Mouse (Mus musculus) liver, embryonic 12.5 days (tissue): ENCODE measurements at regions not wholly inside any gene's neighbourhood (a gene's known extent, or its start where the extent isn't known, plus 50 kb on each side); places are given as distances from the start of the nearest gene placed in this dataset.

Experiments
- ATAC-seq: fragments of 200-750 bp; cut with Nextera tagmentation; 2 replicates; pipeline ENCODE4 v1.8.0; 2017; ENCODE audit warnings: moderate number of reproducible peaks, mild to moderate bottlenecking, moderate library complexity
- H3K27ac ChIP-seq: fragments of 300-500 bp; sonication (generic); 2 replicates; pipeline ENCODE4 v1.5.1; 2016; ENCODE audit warnings: mild to moderate bottlenecking
- H3K27me3 ChIP-seq: fragments of 300-500 bp; sonication (generic); replicated peaks from 2 replicates; pipeline ENCODE4 v1.6.1; 2016; ENCODE audit warnings: mild to moderate bottlenecking, moderate library complexity
- H3K36me3 ChIP-seq: fragments of 300-500 bp; sonication (generic); 2 replicates; pipeline ENCODE4 v1.6.1; 2016; ENCODE audit warnings: mild to moderate bottlenecking, moderate library complexity
- H3K4me1 ChIP-seq: fragments of 300-500 bp; sonication (generic); 2 replicates; pipeline ENCODE4 v1.6.1; 2016
- H3K4me2 ChIP-seq: fragments of 300-500 bp; sonication (generic); 2 replicates; pipeline ENCODE4 v1.6.1; 2016; ENCODE audit warnings: mild to moderate bottlenecking, moderate library complexity
- H3K4me3 ChIP-seq: fragments of 300-500 bp; sonication (generic); 2 replicates; pipeline ENCODE4 v1.5.1; 2016; ENCODE audit warnings: mild to moderate bottlenecking, moderate library complexity
- H3K9ac ChIP-seq: fragments of 300-500 bp; sonication (generic); 2 replicates; pipeline ENCODE4 v1.6.1; 2016; ENCODE audit warnings: mild to moderate bottlenecking, moderate library complexity
- H3K9me3 ChIP-seq: fragments of 300-500 bp; sonication (generic); replicated peaks from 2 replicates; pipeline ENCODE4 v1.6.1; 2016; ENCODE audit warnings: mild to moderate bottlenecking, moderate library complexity
- WGBS: fragments of 180-500 bp; shearing (Covaris S2); methylation state at CpG from one replicate; pipeline ENCODE4 v1.1.7; 2016; ENCODE audit not compliant: insufficient replicate concordance; 5-methylcytosine and 5-hydroxymethylcytosine counted together

DNA sequence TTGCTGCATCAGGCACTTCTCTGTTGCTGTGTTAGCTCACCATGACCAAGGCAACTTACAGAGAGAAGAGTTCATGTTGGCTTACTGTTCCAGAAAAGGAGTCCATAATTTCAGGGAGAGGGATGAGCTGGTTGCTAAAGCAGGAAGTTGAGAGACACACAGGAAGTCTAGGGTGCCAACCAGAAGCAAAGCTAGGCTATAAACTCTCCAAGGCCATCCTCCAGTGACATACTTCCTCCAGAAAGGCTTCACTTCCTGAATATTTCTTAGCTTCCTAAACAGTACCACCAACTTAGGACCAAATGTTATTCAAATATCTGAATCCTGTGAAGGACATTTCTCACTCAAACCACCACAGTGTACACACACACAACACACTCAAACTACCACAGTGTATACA, 2010.6 kb downstream of the A830018L16Rik start:
- no peak overlapping the region for H3K4me3 ChIP-seq
- peaks cover 25% of the 10 kb centered on the region for H3K4me1 ChIP-seq
- ATAC-seq: no peak
- no peak overlapping the region for H3K9ac ChIP-seq
- H3K27me3 ChIP-seq: no peaks in the 10 kb centered on the region
- no peak overlapping the region for H3K27ac ChIP-seq
- no peak overlapping the region for H3K4me2 ChIP-seq
- H3K36me3 ChIP-seq: no peaks in the 10 kb centered on the region
- no peaks in the 10 kb centered on the region for H3K9me3 ChIP-seq

DNA sequence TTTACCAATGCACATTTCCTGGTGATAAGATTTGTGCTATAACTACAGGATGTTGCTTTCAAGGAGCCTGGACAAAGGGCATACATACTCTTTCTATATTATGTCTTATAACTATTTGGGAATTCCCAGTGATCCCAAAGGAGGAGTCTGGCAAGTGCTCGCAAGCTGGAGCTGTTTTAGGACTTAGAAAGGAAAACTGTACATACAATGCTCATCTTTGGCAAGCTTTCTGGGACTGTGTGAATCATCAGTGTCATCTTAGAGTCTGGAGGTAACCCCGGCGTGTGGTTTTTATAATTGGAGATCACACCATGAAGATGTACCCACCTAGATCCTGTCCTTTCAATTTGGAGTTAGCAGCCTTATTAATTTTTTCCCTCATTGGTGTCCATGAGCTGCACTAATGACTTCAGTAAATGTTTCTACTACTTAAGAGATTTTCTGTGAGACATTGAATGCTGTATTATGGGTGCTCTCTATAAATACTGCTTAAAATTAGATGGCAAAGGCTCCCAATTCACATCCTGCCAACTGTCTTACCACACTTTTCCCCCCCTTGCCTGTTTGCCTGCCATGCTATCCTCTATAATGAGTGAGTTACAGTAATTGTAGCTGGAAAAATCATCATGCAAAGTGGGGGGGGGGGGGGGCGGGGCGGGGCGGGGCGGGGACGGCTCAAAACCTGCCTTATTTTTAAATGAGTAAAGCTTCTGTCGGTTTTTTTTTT, 2011.9 kb downstream of the A830018L16Rik start:
- Histone ChIP-seq H3K4me2 (peak overlapping the region; percentile 79), H3K9me3 (no peaks in the 10 kb centered on the region), H3K4me3 (peak overlapping the region; percentile 58), H3K27ac (no peak overlapping the region), H3K27me3 (no peaks in the 10 kb centered on the region), H3K9ac (peak overlapping the region; percentile 60), H3K4me1 (peaks cover 25% of the 10 kb centered on the region), H3K36me3 (no peaks in the 10 kb centered on the region)
- ATAC-seq: no peak
- WGBS: 57% methylated on average over 4 of the region's 9 CpGs

DNA sequence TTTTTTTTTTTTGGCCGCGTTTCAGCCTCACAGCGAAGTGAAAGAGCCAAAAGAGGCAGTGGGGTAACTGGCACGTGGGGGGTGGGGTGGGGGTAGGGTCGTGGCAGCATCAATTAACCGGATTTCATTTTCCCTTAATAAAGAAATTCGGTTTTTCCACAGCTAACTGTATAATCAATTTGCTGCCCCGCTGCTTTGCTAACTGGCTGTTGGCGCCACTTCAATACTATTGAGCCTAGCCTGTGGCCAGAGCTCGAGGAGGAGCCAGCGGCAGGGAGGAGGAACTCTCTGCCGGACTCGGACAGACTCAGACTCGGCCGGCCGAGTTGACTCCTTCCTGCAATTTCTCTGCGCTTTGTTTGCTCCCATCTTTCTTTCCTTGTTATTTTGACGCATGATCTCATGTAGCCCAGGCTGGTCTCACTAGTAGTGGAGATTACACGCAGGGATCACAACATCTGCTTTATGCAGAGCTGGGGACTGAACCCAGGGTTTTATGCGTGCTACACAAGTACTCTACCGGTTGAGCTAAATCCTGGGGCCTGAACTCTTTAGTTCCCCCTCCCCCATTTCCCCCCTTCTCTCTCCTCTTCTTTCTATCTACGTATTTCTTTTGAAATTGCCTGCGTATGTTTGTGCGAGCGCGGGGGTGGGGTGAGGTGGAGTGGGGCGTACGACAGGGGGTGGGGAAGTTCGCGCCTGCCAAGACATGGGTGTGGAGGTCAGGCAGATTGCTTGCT, 2012.6 kb downstream of the A830018L16Rik start:
- H3K9ac ChIP-seq: peak overlapping the region; percentile 60
- peak overlapping the region; percentile 7; the same call in 1 of the 2 replicates for H3K27ac ChIP-seq
- peak; percentile 76 for ATAC-seq

DNA sequence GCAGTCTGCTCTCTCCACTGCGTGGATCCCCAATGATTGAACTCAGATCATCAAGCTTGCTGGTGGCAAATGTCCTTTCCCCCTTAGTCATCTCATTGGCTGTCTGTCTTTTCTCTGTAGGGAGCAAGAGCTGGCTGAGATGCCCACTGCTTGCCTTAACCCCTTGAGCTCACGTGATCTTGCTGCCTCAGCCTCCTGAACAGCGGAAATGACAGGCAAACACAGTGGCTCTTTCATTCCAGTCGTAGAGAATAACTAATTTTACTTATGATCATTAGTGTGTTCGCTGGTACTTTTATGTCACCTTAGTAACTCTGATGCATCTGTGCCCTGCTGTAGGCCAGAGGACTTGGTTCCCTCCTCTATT, 2013.1 kb downstream of the A830018L16Rik start:
- H3K4me3 ChIP-seq: peak overlapping the region; percentile 58
- no peaks in the 10 kb centered on the region for H3K36me3 ChIP-seq
- no peaks in the 10 kb centered on the region for H3K9me3 ChIP-seq
- no peaks in the 10 kb centered on the region for H3K27me3 ChIP-seq
- no peak for ATAC-seq
- H3K4me1 ChIP-seq: peaks cover 25% of the 10 kb centered on the region
- H3K27ac ChIP-seq: no peak overlapping the region
- WGBS: 60% methylated on average over 5 of the region's 5 CpGs
- H3K9ac ChIP-seq: peak overlapping the region; percentile 60; the same call in 1 of the 2 replicates
- peak overlapping the region; percentile 79 for H3K4me2 ChIP-seq

More for the DNA sequence above, 2012.6 kb downstream of the A830018L16Rik start:
- Histone ChIP-seq H3K36me3 (no peaks in the 10 kb centered on the region), H3K27me3 (no peaks in the 10 kb centered on the region), H3K4me2 (peak overlapping the region; percentile 79), H3K4me3 (peak overlapping the region; percentile 58), H3K9me3 (no peaks in the 10 kb centered on the region), H3K4me1 (peaks cover 25% of the 10 kb centered on the region)
- WGBS: 4% methylated on average over 30 of the region's 30 CpGs

DNA sequence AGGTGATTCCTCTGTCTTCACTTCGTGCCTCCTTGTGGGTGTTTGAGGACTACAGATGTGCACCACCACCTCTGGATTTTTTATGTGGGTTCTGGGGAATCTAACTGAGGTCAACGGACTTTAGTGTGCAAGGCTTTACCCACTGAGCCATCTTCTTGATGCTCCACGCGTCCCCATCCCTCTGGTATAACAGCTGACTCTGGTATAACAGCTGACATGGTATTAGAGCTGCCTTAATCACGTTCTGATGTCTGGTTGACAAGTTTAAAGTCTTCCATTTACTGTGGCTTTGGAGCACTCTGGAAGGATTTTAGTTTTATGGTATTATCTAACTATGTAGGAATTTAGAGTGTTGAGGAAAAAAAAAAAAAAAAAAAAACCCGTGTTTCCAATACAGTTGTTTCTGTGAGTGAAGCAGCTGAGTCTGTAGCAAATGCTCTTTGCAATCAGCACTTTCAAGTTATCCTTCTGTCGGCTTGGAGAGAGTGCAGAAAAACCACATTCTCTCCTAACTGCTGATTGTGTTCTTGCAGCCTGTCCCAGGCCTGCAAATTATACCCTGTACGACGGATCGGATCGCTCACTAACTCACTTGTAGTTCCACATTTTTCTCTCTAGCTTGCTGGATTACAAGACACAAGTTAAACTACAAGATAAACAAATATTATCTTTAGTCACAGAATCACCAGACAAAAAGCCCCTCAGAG, 2013.7 kb downstream of the A830018L16Rik start:
- H3K36me3 ChIP-seq: no peaks in the 10 kb centered on the region
- peak overlapping the region; percentile 79 for H3K4me2 ChIP-seq
- ATAC-seq: no peak
- no peak overlapping the region for H3K27ac ChIP-seq
- 54% methylated on average over 11 of the region's 11 CpGs for WGBS
- H3K9ac ChIP-seq: no peak overlapping the region
- no peak overlapping the region for H3K4me3 ChIP-seq
- H3K4me1 ChIP-seq: peaks cover 25% of the 10 kb centered on the region
- H3K27me3 ChIP-seq: no peaks in the 10 kb centered on the region
- H3K9me3 ChIP-seq: no peaks in the 10 kb centered on the region

DNA sequence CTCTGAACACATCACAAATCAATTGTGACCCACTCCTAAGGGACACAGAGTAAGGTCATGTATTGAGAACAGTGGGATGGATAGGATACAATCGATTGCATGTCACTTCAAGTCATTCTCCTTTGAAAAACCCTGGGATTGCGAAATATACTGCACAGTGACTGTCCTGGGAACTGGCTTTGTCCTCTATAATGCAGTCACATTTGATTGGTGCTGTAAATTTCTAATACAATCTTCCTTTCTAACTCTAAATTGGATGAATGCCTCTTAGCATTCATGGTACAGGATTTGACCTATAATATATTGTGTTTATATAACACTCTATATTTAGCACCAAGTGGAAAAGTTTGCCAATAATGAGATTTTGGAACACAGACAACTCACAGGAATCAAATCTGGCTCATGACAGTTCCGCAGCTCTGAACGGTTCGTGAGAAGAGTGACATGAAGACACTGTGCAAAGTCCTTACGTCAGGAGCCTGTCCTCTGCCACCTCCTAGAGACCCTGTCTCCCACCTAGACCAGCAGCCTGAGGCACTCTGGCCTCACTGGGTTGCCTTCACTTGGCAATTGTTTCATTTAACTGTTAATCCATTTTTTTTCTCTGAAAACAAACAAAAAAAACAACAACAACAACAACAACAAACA, 2024.0 kb downstream of the A830018L16Rik start:
- no peak overlapping the region for H3K27ac ChIP-seq
- H3K27me3 ChIP-seq: no peaks in the 10 kb centered on the region
- H3K4me2 ChIP-seq: no peak overlapping the region
- H3K4me3 ChIP-seq: no peak overlapping the region
- H3K4me1 ChIP-seq: no peaks in the 10 kb centered on the region
- no peaks in the 10 kb centered on the region for H3K9me3 ChIP-seq
- ATAC-seq: no peak
- no peaks in the 10 kb centered on the region for H3K36me3 ChIP-seq
- WGBS: 64% methylated on average over 6 of the region's 6 CpGs
- no peak overlapping the region for H3K9ac ChIP-seq

DNA sequence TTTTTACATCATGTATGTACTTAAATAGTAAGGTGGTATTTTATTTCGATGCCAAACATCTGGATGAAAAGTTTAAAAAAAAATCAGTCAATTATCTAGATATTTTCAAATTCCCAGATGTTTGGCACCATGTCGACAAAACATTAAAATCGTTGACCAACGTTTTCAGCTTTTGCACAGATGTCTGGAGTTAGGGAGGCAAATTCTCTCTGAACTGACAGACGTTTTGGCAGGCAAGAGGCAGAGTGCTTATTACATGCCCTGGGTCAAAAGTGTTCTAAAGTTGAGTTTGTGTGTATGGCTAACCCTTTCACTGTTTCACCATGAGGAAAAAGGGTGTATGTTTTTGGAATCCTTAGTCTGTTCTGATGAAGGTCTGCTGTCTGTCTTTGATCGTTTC, 2028.5 kb downstream of the A830018L16Rik start:
- Histone ChIP-seq H3K9ac (no peak overlapping the region), H3K9me3 (no peaks in the 10 kb centered on the region), H3K4me3 (no peak overlapping the region), H3K27me3 (no peaks in the 10 kb centered on the region), H3K4me1 (no peaks in the 10 kb centered on the region), H3K27ac (no peak overlapping the region), H3K36me3 (no peaks in the 10 kb centered on the region), H3K4me2 (no peak overlapping the region)
- ATAC-seq: no peak
- WGBS: 59% methylated on average over 6 of the region's 6 CpGs

DNA sequence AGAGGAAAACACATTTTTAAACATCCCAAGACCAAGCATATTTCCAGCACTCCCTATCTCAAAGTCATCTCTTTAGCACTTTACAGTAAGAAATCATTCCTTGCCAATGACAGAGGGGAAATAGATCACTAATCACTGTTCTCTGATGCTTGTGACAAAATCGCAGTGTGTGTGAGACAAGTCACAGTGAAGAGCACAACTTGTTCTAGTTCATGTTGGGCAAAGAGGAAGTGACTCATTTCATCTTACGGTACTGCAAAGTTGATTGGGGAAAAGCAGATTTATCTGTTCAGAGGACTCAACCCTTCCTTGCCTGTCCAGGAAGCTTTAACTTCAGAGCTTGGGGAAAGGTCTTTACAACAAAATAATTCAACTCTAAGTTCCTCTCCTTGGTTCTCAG, 2040.6 kb downstream of the A830018L16Rik start:
- Histone ChIP-seq H3K4me2 (no peak overlapping the region), H3K27me3 (no peaks in the 10 kb centered on the region), H3K9me3 (no peaks in the 10 kb centered on the region), H3K9ac (no peak overlapping the region), H3K4me3 (no peak overlapping the region), H3K27ac (no peak overlapping the region), H3K4me1 (no peaks in the 10 kb centered on the region), H3K36me3 (no peaks in the 10 kb centered on the region)
- WGBS: 27% methylated on average over 2 of the region's 2 CpGs
- ATAC-seq: no peak

DNA sequence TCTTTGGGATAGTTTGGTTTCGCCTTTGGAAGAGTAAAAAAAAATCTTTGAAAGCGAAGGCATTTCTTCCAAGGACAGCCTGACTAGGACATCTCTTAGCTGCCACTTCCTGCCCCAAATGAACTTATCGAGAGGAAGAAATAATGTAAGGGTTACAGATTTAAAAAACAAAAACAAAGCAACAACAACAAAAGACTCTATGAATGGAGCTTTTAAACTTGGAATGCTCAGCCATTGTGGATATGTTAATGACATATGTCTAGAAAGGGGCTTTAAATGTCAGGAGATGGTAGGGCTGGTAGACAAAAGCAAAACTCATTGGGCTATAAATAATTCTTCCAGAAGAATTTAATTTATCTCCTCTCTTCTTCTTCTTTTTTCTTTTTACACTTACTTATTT, 2041.7 kb downstream of the A830018L16Rik start:
- no peak for ATAC-seq
- no peak overlapping the region for H3K4me3 ChIP-seq
- H3K36me3 ChIP-seq: no peaks in the 10 kb centered on the region
- H3K9ac ChIP-seq: no peak overlapping the region
- H3K27me3 ChIP-seq: no peaks in the 10 kb centered on the region
- WGBS: 64% methylated on average over 3 of the region's 3 CpGs
- no peaks in the 10 kb centered on the region for H3K9me3 ChIP-seq
- no peak overlapping the region for H3K4me2 ChIP-seq
- no peaks in the 10 kb centered on the region for H3K4me1 ChIP-seq
- H3K27ac ChIP-seq: no peak overlapping the region

DNA sequence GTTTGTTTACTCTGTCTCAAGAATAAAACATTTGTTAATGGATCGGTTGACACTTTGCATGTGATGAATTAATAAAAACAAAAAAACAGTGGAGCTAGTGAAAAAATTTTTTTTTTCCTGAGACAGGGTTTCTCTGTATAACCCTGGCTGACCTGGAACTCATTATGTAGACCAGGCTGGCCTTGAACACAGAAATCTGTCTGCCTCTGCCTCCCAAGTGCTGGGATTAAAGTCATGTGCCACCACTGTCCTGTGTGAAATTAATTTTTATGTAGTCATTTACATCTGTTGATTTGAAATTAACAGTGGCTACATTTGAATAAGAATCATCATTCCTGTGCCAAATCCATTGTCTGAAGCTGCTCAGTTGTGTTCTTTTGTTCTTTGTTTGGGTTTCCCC, 2050.4 kb downstream of the A830018L16Rik start:
- Histone ChIP-seq H3K9ac (no peak overlapping the region), H3K27me3 (no peaks in the 10 kb centered on the region), H3K4me2 (no peak overlapping the region), H3K9me3 (0 out of 2 replicates have a peak, but pooled peaks cover 4% of the 10 kb centered on the region), H3K27ac (no peak overlapping the region), H3K4me3 (no peak overlapping the region), H3K36me3 (no peaks in the 10 kb centered on the region), H3K4me1 (no peaks in the 10 kb centered on the region)
- 76% methylated on average over 1 of the region's 1 CpGs for WGBS
- ATAC-seq: no peak

DNA sequence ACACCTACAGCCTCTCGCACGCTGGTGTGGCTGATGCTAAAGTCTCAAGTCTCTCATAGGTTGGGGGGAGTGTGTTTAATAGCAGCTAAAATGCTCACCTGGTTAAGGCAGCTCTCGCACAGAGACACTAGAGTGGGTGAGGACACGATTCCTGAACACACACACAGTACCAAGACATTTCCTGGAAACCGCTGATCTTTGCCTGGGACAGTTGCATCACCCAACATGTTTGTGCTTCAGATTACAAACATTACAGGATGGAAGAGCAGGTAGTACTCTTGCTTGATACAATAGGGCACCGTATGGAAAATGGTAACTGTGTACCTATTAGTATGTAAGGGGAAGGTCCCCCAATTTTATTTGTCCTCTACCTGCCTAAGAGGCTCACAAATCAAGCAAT, 2053.3 kb downstream of the A830018L16Rik start:
- Histone ChIP-seq H3K27me3 (no peaks in the 10 kb centered on the region), H3K4me3 (no peak overlapping the region), H3K4me2 (no peak overlapping the region), H3K9ac (no peak overlapping the region), H3K36me3 (no peaks in the 10 kb centered on the region), H3K27ac (no peak overlapping the region), H3K4me1 (no peaks in the 10 kb centered on the region), H3K9me3 (0 out of 2 replicates have a peak, but pooled peaks cover 3% of the 10 kb centered on the region)
- 73% methylated on average over 6 of the region's 6 CpGs for whole genome bisulfite sequencing
- ATAC-seq: no peak
